Mouse (Mus musculus) adrenal gland, adult (tissue): ENCODE measurements at regions not wholly inside any gene's neighbourhood (a gene's known extent, or its start where the extent isn't known, plus 50 kb on each side); places are given as distances from the start of the nearest gene placed in this dataset.
A peak's percentile ranks its signal among the peaks of the same experiment; 100 is the strongest.

Experiments used
- DNase-seq, 2 experiments: peaks; one replicate each; pipeline ENCODE4 v3.0.0; 2022 to 2023; ENCODE audit warnings: low spot score in 1 of 2; ENCODE audit not compliant: inconsistent age in 2 of 2

- peak in 1 of 2 experiments; percentile 35 for DNase-seq
Observed at GRCm38 (mm10) chr2:174848981-174849681, 88.7 kb downstream of the Edn3 start.

GRCm38 (mm10) chr2:174850860-174851259, 90.4 kb downstream of the Edn3 start:
- no peak for DNase-seq

DNA sequence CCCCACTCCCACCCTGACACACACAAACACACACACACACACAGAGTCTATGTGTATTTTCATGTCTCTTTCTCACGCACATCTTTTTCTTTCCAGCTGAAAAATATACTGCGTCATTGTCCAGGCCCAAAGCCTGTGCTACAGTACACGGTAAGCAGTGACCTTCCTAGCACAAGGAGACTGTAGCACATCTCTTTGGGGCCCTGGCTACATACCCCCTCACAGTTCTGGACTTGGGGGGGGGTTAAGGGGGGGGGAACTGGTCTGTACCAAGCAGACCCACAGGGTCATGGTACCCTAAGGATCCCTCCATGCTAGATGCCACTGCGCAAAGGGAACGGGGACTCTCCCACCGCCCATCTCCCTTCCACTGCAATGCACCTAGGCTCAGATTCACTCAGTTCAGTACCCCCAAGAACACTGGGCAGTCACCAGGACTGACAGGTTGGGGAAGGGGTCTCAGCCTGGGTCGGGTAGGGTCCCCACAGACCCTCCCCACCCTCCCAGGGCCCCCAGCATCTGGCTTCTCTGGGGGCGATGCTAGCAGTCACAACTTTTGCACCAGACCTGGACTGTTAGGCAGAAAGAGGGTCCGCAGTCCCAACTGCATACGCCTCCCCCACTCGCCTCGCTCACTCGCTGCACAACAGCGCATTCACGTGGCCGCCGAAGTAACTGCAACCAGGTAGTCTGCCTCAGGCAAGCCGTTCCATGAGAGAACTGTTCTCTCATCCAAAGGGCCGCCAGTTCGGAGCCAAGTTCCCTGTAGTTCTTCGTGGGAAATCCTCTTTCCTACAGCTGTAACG, 91.3 kb downstream of the Edn3 start:
- DNase-seq = peak; percentile 72 to 89

- peak; percentile 65 to 82 for DNase-seq
Observed at GRCm38 (mm10) chr2:174853786-174854185, 93.4 kb downstream of the Edn3 start.

- no peak for DNase-seq
Observed at GRCm38 (mm10) chr2:174855548-174855947, 95.1 kb downstream of the Edn3 start.

- DNase-seq = peak in 1 of 2 experiments; percentile 24
Observed at GRCm38 (mm10) chr2:174856135-174856534, 95.7 kb downstream of the Edn3 start.

DNA sequence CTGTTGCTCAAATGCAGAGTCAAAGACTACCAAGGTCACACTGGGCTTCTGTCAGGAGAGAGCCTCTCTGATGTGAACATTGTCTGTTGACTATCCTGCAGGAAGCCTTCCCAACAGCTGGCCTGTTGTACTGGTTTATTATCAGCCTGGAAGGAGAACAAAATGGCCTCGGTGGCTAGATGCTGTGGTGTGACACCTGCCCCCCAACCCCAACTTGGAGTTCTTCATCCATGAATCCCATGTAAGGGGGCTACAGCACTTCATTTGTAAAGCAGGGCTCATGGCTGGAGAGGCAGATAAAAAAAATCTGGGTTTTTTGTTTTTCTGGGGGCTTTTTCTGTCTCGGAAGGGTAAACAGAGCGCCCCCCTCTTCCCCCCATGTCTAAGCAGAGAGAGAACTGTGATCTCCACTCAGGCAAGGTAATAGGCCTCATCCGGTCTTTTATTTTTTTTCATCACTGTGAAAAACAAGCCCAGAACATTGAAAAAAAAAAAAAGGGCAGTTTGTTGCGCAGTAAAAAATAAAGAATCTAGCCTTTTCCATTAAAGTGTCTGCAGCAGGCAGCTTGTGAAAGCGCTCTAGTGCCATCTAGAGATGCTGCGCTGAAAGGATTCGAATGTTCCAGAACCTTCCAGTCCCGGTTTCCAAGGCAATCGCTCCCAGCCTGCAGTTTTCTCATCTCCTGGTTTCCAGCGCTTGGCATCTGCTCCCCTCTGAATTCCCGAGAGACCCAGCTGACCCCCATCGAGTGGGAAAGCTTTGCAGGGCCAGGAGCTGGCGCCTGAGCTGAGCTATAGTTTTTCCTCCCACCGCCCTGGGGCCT, 97.8 kb downstream of the Edn3 start:
- DNase-seq = peak; percentile 80 to 93

DNA sequence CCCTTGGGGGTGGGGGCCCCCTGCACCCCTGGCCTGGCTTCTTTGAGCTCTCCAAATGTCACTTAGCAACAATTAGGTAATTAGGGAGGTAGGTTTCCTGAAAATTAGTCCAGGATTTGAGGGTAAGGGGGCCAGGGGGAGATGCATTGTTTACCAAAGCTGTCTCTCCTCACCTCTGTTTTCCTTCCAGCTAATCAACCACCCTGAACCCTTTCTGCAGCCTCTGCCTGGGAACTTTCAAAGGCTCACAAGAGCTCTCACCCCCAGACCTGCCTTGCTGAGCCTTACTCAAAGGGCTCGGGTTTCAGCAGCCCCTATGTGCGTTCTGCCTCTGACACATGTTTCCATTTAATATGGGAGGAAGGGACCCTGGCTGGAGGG, 98.4 kb downstream of the Edn3 start:
- no peak for DNase-seq

DNA sequence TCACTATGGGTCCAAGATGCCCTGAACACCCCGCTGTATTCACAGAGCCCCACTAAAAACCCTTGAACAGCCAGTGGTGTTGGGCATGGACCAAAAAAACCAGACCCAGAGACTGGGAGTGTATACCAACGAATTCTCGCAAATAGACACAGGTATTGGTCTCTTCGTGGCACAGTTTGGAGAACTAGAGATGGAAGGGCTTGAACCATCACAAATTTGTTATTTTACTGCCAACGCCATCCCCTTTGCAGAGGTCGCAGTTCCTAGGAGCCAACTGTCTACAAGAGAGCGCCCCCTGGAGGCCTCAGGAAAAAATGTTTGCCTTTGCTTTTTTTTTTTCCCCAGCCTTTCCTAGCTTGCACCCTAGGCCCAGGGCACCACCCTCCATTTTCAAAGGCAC, 99.1 kb downstream of the Edn3 start:
- peak in 1 of 2 experiments; percentile 70 for DNase-seq

DNA sequence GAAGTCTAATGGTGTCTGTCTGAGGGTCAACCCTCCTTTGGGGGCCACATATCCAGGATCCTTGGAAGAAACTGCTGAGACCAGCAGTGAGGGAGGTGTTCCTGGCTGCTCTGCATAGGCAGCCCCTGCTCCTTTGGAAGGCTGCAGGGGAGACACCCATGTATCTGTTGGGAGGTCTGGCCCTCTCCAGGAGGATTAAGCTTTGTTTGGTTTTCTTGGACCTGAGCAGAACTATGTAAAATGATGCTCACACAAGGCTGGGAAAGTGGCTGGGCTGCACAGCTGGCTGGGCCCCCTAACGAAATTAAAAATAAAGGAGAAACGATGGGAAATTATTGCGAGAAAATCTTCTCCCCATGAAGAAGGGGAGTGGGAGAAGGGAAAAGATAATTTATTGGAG, 104.2 kb downstream of the Edn3 start:
- DNase-seq = no peak

DNA sequence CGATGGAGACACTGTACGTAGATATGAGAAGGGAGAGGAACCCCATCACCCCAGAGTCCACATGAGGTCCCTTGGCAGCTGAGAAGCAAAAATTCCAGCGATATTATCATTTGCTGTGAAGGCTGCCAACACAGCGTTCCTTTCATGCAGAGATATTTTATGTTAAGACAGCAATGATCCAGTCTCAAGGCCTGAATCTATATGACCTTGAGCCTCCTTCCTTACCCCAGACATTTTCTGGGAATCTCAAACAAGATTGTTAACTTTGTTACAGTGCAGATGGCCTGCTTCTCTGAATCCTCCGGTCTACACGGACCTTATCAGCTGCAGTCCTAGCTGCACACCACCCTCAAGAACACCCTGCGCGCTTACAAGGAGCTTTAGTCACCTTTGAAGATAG, 106.1 kb downstream of the Edn3 start:
- peak in 1 of 2 experiments; percentile 41 for DNase-seq

DNA sequence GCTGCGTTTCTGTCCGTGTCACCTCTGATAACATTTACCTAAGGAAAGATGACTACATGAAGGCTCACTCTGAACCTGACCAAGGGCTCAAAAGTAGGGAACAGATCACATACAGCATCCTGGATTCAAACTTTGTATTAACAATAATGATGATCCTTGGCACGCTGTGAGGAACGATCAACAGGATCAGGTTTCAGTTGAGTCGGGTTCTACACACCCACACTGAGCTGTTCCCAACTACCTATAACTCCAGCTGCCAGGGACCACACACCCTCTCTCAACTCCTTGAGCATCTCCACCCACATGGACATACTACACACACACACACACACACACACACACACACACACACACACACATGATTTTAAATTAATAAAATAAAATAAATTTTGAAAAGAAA, 107.0 kb downstream of the Edn3 start:
- peak in 1 of 2 experiments; percentile 16 for DNase-seq

GRCm38 (mm10) chr2:174868186-174868585, 107.8 kb downstream of the Edn3 start:
- DNase-seq = peak in 1 of 2 experiments; percentile 31

DNA sequence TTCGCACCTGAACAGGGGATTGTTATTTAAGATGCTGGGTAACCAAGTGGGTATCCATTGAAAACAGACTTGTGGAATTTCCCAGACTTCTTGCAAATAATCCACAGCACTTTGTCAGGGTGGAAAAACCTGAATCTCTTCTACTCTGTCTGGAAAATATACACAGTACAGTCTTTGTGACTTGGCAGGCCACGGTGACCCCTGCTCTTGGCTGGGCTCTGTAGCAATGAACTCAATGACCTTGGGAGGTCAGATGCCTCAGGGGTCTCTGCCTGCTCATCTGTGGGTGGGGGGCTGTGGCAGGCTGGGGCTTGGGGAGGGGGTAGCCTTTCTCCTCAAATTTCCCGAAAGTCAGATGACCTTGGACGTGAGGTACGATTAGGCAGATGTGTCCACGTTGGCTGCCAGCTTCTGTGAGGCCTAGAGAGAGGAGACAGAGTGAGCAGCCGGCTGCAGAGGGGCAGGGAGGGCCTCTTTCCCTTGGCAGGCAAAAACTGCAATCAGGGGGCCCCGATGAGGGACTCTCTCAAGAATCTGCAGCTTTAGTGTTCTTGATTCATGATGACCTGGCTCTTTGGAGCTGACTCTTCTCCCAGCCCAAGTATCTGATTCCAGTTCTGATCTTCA, 108.4 kb downstream of the Edn3 start:
- DNase-seq = peak in 1 of 2 experiments; percentile 44

- DNase-seq = peak in 1 of 2 experiments; percentile 48
Observed at GRCm38 (mm10) chr2:174870284-174870683, 109.9 kb downstream of the Edn3 start.

DNA sequence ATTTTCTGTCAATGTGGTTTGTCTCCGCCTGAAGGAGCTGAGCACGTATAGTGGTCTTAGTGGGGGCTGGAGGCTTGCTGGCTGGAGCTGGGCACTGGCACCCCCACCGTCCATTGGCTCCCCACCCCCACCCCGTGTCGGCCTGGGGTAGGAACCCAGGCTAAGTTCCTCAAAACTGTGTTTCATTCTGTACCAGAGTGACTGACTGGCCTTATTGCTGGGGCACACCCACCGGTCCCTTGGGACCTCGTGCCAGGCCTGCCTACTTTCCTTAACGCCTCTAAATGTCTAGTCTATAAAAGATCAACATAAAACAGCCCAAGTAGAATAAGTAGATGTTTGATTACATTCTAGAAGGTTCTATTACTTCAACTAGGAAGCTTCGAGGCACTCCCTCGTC, 110.8 kb downstream of the Edn3 start:
- DNase-seq = peak in 1 of 2 experiments; percentile 32

GRCm38 (mm10) chr2:174871844-174872243, 111.4 kb downstream of the Edn3 start:
- peak in 1 of 2 experiments; percentile 41 for DNase-seq

GRCm38 (mm10) chr2:174876886-174877285, 116.5 kb downstream of the Edn3 start:
- DNase-seq = no peak

- no peak for DNase-seq
Observed at GRCm38 (mm10) chr2:174878979-174879378, 118.6 kb downstream of the Edn3 start.

- no peak for DNase-seq
Observed at GRCm38 (mm10) chr2:174880659-174881058, 120.2 kb downstream of the Edn3 start.
